Mouse (Mus musculus) lung, embryonic 16.5 days (tissue): ENCODE data around the gene Plagl1. TPM values are rescaled to one million over a fixed set of nuclear protein-coding genes. Genes with fewer than 3 reads are reported as not detected.
"Not testable (repeated sequence)": the region's sequence is repeated elsewhere in the genome, so short reads cannot be mapped to it uniquely, and the experiment has no call there.

Experiments used
- ATAC-seq: fragments of 200-750 bp; cut with Nextera tagmentation; 2 replicates; pipeline ENCODE4 v1.8.0; 2017; ENCODE audit warnings: low read depth, mild to moderate bottlenecking, moderate library complexity
- H3K27ac ChIP-seq: fragments of 300-500 bp; sonication (generic); 2 replicates; pipeline ENCODE4 v1.5.1; 2014; ENCODE audit warnings: mild to moderate bottlenecking, control low read depth, low read length
- H3K27me3 ChIP-seq: fragments of 300-500 bp; sonication (generic); 2 replicates; pipeline ENCODE4 v1.6.1; 2014; ENCODE audit warnings: low read depth, low read length, mixed read lengths; ENCODE audit not compliant: control insufficient read depth, insufficient read depth
- H3K36me3 ChIP-seq: fragments of 300-500 bp; sonication (generic); 2 replicates; pipeline ENCODE4 v1.6.1; 2014; ENCODE audit warnings: low read length; ENCODE audit not compliant: control insufficient read depth, insufficient read depth
- H3K4me1 ChIP-seq: fragments of 300-500 bp; sonication (generic); replicated peaks from 2 replicates; pipeline ENCODE4 v1.6.1; 2014; ENCODE audit warnings: low read length, mixed read lengths; ENCODE audit not compliant: control insufficient read depth, insufficient read depth
- H3K4me2 ChIP-seq: fragments of 300-500 bp; sonication (generic); 2 replicates; pipeline ENCODE4 v1.6.1; 2014; ENCODE audit warnings: low read depth, low read length, control low read depth
- H3K4me3 ChIP-seq: fragments of 300-500 bp; sonication (generic); 2 replicates; pipeline ENCODE4 v1.5.1; 2014; ENCODE audit warnings: mild to moderate bottlenecking, low read length, control low read depth
- H3K9ac ChIP-seq: fragments of 300-500 bp; sonication (generic); 2 replicates; pipeline ENCODE4 v1.6.1; 2014; ENCODE audit warnings: low read length, control low read depth
- H3K9me3 ChIP-seq: fragments of 300-500 bp; sonication (generic); 2 replicates; pipeline ENCODE4 v1.6.1; 2016; ENCODE audit warnings: low read length; ENCODE audit not compliant: control insufficient read depth
- WGBS: fragments of 180-500 bp; shearing (Covaris S2); extraction: QIAGEN DNeasy Blood & Tissue Kit; methylation state at CpG from one replicate; pipeline ENCODE4 v1.1.7; 2014; 5-methylcytosine and 5-hydroxymethylcytosine counted together
- polyA plus RNA-seq: library from polyadenylated mRNA; unstranded; fragments of >200 nt; fragmentation: Nextera tagmentation; extraction: Ambion mirVana; gene quantifications from 2 replicates; pipeline ENCODE4 v1.2.1, GENCODE M21; 2015

The Plagl1 gene
- 142 and 145 TPM in 2 replicates for polyA plus RNA-seq

GRCm38 (mm10) chr10:13060021-13060668, at the start of gene Plagl1:
Gene Plagl1, plus strand, starts transcription at chr10:13060504.
- peak within 1 kb of the TSS; percentile 36 for H3K4me3 ChIP-seq
- H3K27ac ChIP-seq, result no peak within 1 kb of the TSS
- H3K4me1 ChIP-seq, result peaks cover 6% of the 10 kb centered on the region
- no peak for ATAC-seq
- peak within 1 kb of the TSS; percentile 63 for H3K4me2 ChIP-seq
- 54% methylated on average over 11 of the region's 11 CpGs for WGBS
- H3K27me3 ChIP-seq, result peaks cover 14% of the 10 kb centered on the region
- no peaks in the 10 kb centered on the region for H3K9me3 ChIP-seq
- no peaks in the 10 kb centered on the region for H3K36me3 ChIP-seq
- peak within 1 kb of the TSS; percentile 8 for H3K9ac ChIP-seq

GRCm38 (mm10) chr10:13014026-13014425, 46.3 kb upstream of the Plagl1 start:
- no peak for ATAC-seq
- Histone ChIP-seq H3K27me3 (no peaks in the 10 kb centered on the region), H3K27ac (no peak overlapping the region), H3K4me1 (peaks cover 8% of the 10 kb centered on the region), H3K4me3 (no peak overlapping the region), H3K36me3 (no peaks in the 10 kb centered on the region; the same call in 1 of the 2 replicates), H3K9ac (no peak overlapping the region), H3K9me3 (no peaks in the 10 kb centered on the region), H3K4me2 (no peak overlapping the region)
- WGBS, result 64% methylated on average over 7 of the region's 7 CpGs

- Histone ChIP-seq H3K9ac (no peak overlapping the region), H3K4me3 (no peak overlapping the region), H3K27ac (no peak overlapping the region), H3K4me1 (no peaks in the 10 kb centered on the region), H3K4me2 (no peak overlapping the region), H3K36me3 (no peaks in the 10 kb centered on the region), H3K27me3 (no peaks in the 10 kb centered on the region), H3K9me3 (no peaks in the 10 kb centered on the region)
- ATAC-seq, result peak; percentile 78
- WGBS, result 19% methylated on average over 4 of the region's 4 CpGs
Observed at GRCm38 (mm10) chr10:13016573-13016972, 43.7 kb upstream of the Plagl1 start.

GRCm38 (mm10) chr10:13018510-13018909, 41.8 kb upstream of the Plagl1 start:
- WGBS, result 57% methylated on average over 7 of the region's 7 CpGs
- no peak overlapping the region for H3K4me2 ChIP-seq
- peak; percentile 42; the same call in 1 of the 2 replicates for ATAC-seq

GRCm38 (mm10) chr10:13019026-13019425, 41.3 kb upstream of the Plagl1 start:
- no peaks in the 10 kb centered on the region for H3K4me1 ChIP-seq
- no peak for ATAC-seq
- H3K4me3 ChIP-seq, result no peak overlapping the region
- H3K9ac ChIP-seq, result no peak overlapping the region
- no peak overlapping the region for H3K27ac ChIP-seq
- no peaks in the 10 kb centered on the region for H3K36me3 ChIP-seq
- WGBS, result 75% methylated on average over 5 of the region's 5 CpGs
- no peaks in the 10 kb centered on the region for H3K27me3 ChIP-seq
- H3K4me2 ChIP-seq, result no peak overlapping the region
- H3K9me3 ChIP-seq, result no peaks in the 10 kb centered on the region

More at GRCm38 (mm10) chr10:13018510-13018909, 41.8 kb upstream of the Plagl1 start:
- Histone ChIP-seq H3K27ac (no peak overlapping the region), H3K36me3 (no peaks in the 10 kb centered on the region), H3K4me3 (no peak overlapping the region), H3K4me1 (no peaks in the 10 kb centered on the region), H3K27me3 (no peaks in the 10 kb centered on the region), H3K9ac (no peak overlapping the region), H3K9me3 (no peaks in the 10 kb centered on the region)

GRCm38 (mm10) chr10:13022103-13022502, 38.2 kb upstream of the Plagl1 start:
- 83% methylated on average over 4 of the region's 4 CpGs for WGBS
- H3K36me3 ChIP-seq, result no peaks in the 10 kb centered on the region
- H3K9ac ChIP-seq, result no peak overlapping the region
- no peak overlapping the region for H3K4me3 ChIP-seq
- H3K4me2 ChIP-seq, result no peak overlapping the region
- H3K27ac ChIP-seq, result no peak overlapping the region
- no peaks in the 10 kb centered on the region for H3K27me3 ChIP-seq
- H3K4me1 ChIP-seq, result no peaks in the 10 kb centered on the region
- ATAC-seq, result no peak
- H3K9me3 ChIP-seq, result no peaks in the 10 kb centered on the region

GRCm38 (mm10) chr10:13023985-13024384, 36.3 kb upstream of the Plagl1 start:
- ATAC-seq, H3K27me3 ChIP-seq, H3K27ac ChIP-seq, H3K9ac ChIP-seq, H3K36me3 ChIP-seq, H3K4me1 ChIP-seq, H3K4me2 ChIP-seq, H3K9me3 ChIP-seq, H3K4me3 ChIP-seq: not testable (repeated sequence)
- 64% methylated on average over 3 of the region's 3 CpGs for WGBS

- Histone ChIP-seq H3K4me3 (no peak overlapping the region), H3K4me1 (no peaks in the 10 kb centered on the region), H3K4me2 (no peak overlapping the region), H3K9me3 (no peaks in the 10 kb centered on the region), H3K27me3 (no peaks in the 10 kb centered on the region), H3K36me3 (no peaks in the 10 kb centered on the region), H3K9ac (no peak overlapping the region), H3K27ac (no peak overlapping the region)
- no peak for ATAC-seq
- WGBS, result 77% methylated on average over 5 of the region's 5 CpGs
Observed at GRCm38 (mm10) chr10:13027702-13028101, 32.6 kb upstream of the Plagl1 start.

GRCm38 (mm10) chr10:13028215-13028614, 32.1 kb upstream of the Plagl1 start:
- no peak overlapping the region for H3K4me3 ChIP-seq
- no peaks in the 10 kb centered on the region for H3K27me3 ChIP-seq
- no peak overlapping the region for H3K27ac ChIP-seq
- WGBS, result 77% methylated on average over 1 of the region's 1 CpGs
- H3K4me1 ChIP-seq, result no peaks in the 10 kb centered on the region
- H3K9me3 ChIP-seq, result no peaks in the 10 kb centered on the region
- ATAC-seq, result 0 out of 2 replicates have a peak, but pooled peaks have one; percentile 34
- H3K36me3 ChIP-seq, result no peaks in the 10 kb centered on the region
- no peak overlapping the region for H3K4me2 ChIP-seq
- H3K9ac ChIP-seq, result no peak overlapping the region
